Mouse (Mus musculus): Measurements from ENCODE around the gene Mindy1.

GRCm38 (mm10) chr3:95284062-95284461 lies 2.9 kb downstream of the Mindy1 start:
- TF ChIP-seq POLR2A (IDR thresholded peaks at IDR 0.05; ENCODE audit: borderline replicate concordance, control insufficient read depth, low read depth, low read length) (no peak), CTCF (IDR thresholded peaks at IDR 0.05; ENCODE audit: control insufficient read depth, insufficient read depth, low read length) (no peak)

All from bone marrow, adult 2 months (tissue).